Mouse (Mus musculus): ENCODE measurements around the gene Ssu2.

The Ssu2 gene

GRCm38 (mm10) chr6:112350452-112350851, 37.4 kb downstream of the Ssu2 start:
- DNase-seq (ENCODE audit: extremely low spot score, low spot score): no peak

DNA sequence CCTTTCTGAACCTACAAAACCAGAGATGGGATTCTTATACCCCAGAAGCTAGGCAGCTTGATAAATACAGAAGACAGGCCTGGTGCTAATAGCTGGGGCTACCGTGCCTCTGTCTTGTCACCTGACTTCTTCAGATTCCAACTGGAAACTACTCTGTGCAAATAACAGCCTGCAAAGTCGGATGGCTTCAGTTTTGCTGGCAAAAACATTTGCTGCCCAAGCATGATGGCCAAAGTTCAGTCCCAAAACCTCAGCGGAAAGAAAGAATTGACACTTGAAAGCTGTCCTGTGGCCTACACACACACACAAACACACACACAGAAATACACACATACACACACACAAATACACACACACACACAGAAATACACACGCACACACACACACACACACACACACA, 48.8 kb downstream of the Ssu2 start:
- DNase-seq (ENCODE audit: extremely low spot score, low spot score): no peak

- no peak for DNase-seq (ENCODE audit: extremely low spot score, low spot score)
Observed at GRCm38 (mm10) chr6:112337667-112338066, 50.2 kb downstream of the Ssu2 start.

- no peak for DNase-seq (ENCODE audit: extremely low spot score, low spot score)
Observed at GRCm38 (mm10) chr6:112333930-112334329, 53.9 kb downstream of the Ssu2 start.

- no peak for DNase-seq (ENCODE audit: extremely low spot score, low spot score)
Observed at GRCm38 (mm10) chr6:112331223-112331598, 56.6 kb downstream of the Ssu2 start.

DNA sequence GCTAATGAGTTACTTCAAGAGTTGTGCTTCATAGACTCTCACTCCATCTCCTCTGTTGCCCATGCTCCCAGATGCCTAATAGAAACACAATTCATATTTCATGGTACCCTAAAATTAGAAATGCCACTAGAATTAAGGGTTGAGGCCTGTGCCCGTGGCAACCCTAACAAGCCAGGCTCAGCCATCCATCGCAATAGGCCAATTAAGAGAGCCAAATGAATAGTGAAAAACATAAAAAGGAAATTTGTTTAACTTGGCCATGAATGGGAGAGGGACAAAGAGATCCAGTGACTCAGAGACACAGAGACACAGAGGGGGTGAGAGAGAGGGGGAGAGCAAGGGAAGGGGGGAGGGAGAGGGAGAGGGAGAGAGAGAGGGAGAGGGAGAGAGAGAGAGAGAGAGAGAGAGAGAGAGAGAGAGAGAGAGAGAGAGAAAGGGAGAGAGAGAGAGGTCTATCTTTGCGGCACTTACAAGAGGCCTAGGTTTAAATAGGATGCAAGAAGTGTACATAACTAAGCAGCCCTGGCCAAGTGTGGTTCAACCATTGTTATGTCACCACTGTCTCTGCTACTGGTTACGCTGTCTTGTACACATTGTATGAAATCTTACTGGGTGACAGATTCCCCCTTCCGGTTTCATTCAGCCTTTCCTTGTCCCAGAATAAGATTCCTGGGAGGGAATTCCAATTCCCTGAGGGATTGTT, 57.2 kb downstream of the Ssu2 start:
- no peak for DNase-seq (ENCODE audit: extremely low spot score, low spot score)

DNA sequence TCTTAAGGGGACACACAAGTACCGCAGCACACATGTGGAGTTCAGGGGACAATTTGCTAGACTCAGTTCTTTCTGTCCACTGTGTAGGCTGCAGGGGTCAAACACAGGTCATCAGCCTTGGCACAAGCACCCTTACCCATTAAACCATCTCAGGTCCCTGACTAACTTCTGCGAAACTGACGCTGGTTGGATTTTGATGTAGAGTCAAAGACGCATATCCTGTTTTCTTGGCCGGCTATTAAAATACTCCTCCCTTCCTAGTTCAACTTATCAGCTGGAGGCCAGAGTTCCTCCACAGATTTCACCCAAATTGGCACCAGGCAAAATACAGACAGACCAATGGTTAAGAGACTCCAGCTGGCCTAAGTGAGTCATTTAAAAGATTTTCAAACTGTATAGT, 60.0 kb downstream of the Ssu2 start:
- no peak for DNase-seq (ENCODE audit: extremely low spot score, low spot score)

- no peak for DNase-seq (ENCODE audit: extremely low spot score, low spot score)
Observed at GRCm38 (mm10) chr6:112325213-112325612, 62.6 kb downstream of the Ssu2 start.

DNA sequence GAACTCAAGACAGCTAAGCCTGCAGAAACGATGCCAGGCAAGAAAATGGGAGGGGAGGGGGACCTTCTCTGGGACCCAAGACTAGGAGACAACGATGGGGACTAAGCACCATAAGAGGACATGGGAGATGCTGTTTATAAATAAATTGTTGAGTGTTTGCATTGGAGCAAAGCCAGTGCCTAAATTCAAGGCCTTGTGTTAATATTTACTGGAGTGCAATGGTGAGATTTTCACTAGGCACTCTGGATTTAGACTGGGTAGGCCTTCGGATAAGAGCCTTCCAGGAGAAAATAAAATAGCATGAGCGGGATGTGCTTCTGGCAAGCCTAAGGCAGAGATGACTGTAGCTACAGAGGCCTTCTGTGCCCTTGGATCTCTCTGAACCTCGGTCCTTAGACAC, 64.9 kb downstream of the Ssu2 start:
- no peak for DNase-seq (ENCODE audit: extremely low spot score, low spot score)

DNA sequence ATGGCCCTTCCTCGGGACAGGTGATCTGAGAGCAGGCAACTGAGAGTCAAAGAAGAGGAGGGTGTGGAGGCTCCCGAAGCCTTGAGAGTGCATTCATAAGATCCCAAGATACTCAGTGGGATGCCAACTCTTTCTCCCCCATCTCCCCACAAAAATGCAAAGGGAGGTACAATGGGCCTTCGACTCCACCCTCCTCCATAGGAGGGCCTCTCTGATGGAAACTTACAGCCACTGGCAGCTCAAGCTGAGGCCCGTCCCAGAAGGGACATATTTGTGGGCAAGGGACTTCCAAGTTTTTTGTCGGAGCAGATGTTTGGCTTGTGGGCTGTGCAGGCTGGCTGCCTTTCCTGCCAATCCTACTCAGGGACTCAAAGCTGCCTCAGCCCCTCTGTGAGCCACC, 67.1 kb downstream of the Ssu2 start:
- DNase-seq (ENCODE audit: extremely low spot score, low spot score): no peak

GRCm38 (mm10) chr6:112319449-112319848, 68.4 kb downstream of the Ssu2 start:
- no peak for DNase-seq (ENCODE audit: extremely low spot score, low spot score)

- no peak for DNase-seq (ENCODE audit: extremely low spot score, low spot score)
Observed at GRCm38 (mm10) chr6:112311385-112311784, 76.4 kb downstream of the Ssu2 start.

DNA sequence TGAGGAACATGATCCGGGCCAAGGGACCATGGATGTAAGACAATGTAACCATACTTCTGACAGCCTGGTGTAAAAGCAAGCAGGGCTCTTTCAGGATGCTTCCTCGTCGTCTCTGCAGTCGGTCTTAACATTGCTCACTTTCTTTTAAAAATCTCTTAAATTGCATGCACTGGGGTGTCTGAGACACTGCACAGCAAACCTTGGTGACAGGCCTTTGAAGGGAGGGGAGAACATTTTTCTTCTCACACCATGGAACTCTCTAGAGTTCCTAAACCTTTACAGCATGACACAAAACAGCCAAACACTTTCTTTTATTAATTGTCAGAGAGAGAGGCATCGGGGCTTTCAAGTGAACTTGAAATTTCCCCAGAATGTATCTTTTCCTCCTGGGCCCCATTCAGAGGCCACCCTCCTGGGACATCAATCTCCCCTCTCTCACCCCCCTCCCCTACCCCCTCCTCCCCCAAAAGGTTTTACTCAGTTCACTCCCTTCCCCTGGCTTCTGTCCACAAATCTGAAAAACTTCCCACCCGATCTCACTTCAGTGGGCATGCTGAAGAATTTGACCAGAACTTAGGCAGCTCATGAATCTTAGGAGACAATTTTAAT, 78.4 kb downstream of the Ssu2 start:
- DNase-seq (ENCODE audit: extremely low spot score, low spot score): no peak

Measured in neural tube, embryonic 10.5 days (tissue).